ENCODE assay signal across 9 mouse cellular contexts in genomic region chr9:116253546-116253945, GRCm38 (mm10).
DNase-seq lines count a peak whose midpoint lies in the region; ATAC-seq and TF ChIP-seq lines count a peak whose summit lies in the region.
"Had no signal": no experiment of that assay in that cellular context is flagged by ENCODE, and none has a peak within 500 bp of the region (broad histone marks: within the 10 kb centered on the region; RNA-seq: fewer than 3 reads in every experiment).

No protein-coding gene starts in this region.

- H3K36me3 ChIP-seq in kidney, adult 2 months (ENCODE audit: control insufficient read depth, insufficient read depth, low read length) = no peaks in the 10 kb centered on the region
- H3K36me3 ChIP-seq: liver, embryonic 13.5 days had no signal

- no peak for TF ChIP-seq POLR2A in kidney, adult 2 months (IDR thresholded peaks at IDR 0.05; ENCODE audit: low read depth, low read length)

- H3K27ac ChIP-seq in kidney, adult 2 months (ENCODE audit: insufficient read depth, low read depth, low read length) = no peak overlapping the region
- H3K27ac ChIP-seq: liver, embryonic 13.5 days had no signal

- 51% methylated on average over 15 of the region's 15 CpGs for WGBS in kidney, adult 2 months

- TF ChIP-seq CTCF in kidney, adult 2 months (conservative IDR thresholded peaks at IDR 0.05; ENCODE audit: insufficient read depth, insufficient read length, low read depth, low read length) = no peak

- H3K4me3 ChIP-seq in kidney, adult 2 months (ENCODE audit: insufficient read depth, low read depth, low read length) = no peak overlapping the region
- H3K4me3 ChIP-seq: liver, embryonic 13.5 days had no signal

- DNase-seq in adrenal gland, postnatal 10 days = peak; percentile 13
- no peak for DNase-seq in adrenal gland, postnatal 14 days
- DNase-seq in thymus, postnatal 25 days = peak; percentile 33
- DNase-seq in thymus, adult 18-20 months = no peak
- peak; percentile 34 for DNase-seq in kidney, adult 2 months
- DNase-seq in spleen, postnatal 14 days (ENCODE audit: low spot score in 2 of 2) = peak; percentile 16 to 18
- no peak for DNase-seq in right cerebral cortex, postnatal 4 days
- DNase-seq: liver, embryonic 13.5 days had no signal

- H3K4me1 ChIP-seq in kidney, adult 2 months (ENCODE audit: control insufficient read depth, insufficient read depth, low read length) = no peaks in the 10 kb centered on the region
- H3K4me1 ChIP-seq: liver, embryonic 13.5 days had no signal

- no peak for ATAC-seq in cerebellum, adult (ENCODE audit: insufficient number of reproducible peaks, low FRiP score, low TSS enrichment)

- no peaks in the 10 kb centered on the region for H3K27me3 ChIP-seq in kidney, adult 2 months (replicated peaks; ENCODE audit: control insufficient read depth, insufficient read depth, low read length)
- H3K27me3 ChIP-seq: liver, embryonic 13.5 days had no signal

Comparison
In these comparisons a context has a peak if more than half of its experiments do, and no peak if none do; other contexts are left out.
1. DNase-seq: peak in adrenal gland, postnatal 10 days (single experiment), thymus, postnatal 25 days (single experiment), kidney, adult 2 months (single experiment) and spleen, postnatal 14 days (2 of 2); none in adrenal gland, postnatal 14 days (single experiment), thymus, adult 18-20 months (0 of 2) and right cerebral cortex, postnatal 4 days (single experiment).